Mouse (Mus musculus): ENCODE measurements around the gene Tada2a.

Tada2a gene

GRCm38 (mm10) chr11:84066071-84066481, 63.3 kb downstream of the Tada2a start:
- DNase-seq (ENCODE audit: extremely low read depth, low read depth, low spot score): no peak

- no peak for DNase-seq (ENCODE audit: extremely low read depth, low read depth, low spot score)
These were observed 65.7 kb downstream of the Tada2a start for GRCm38 (mm10) chr11:84063631-84064209.

- DNase-seq (ENCODE audit: extremely low read depth, low read depth, low spot score): no peak
These were observed 66.6 kb downstream of the Tada2a start for GRCm38 (mm10) chr11:84062805-84063204.

GRCm38 (mm10) chr11:84061881-84062280, 67.5 kb downstream of the Tada2a start:
- no peak for DNase-seq (ENCODE audit: extremely low read depth, low read depth, low spot score)

- DNase-seq (ENCODE audit: extremely low read depth, low read depth, low spot score): no peak
These were observed 68.8 kb downstream of the Tada2a start for GRCm38 (mm10) chr11:84060635-84061034.

GRCm38 (mm10) chr11:84059784-84060183, 69.6 kb downstream of the Tada2a start:
- no peak for DNase-seq (ENCODE audit: extremely low read depth, low read depth, low spot score)

GRCm38 (mm10) chr11:84057418-84057817, 72.0 kb downstream of the Tada2a start:
- DNase-seq (ENCODE audit: extremely low read depth, low read depth, low spot score): no peak

- DNase-seq (ENCODE audit: extremely low read depth, low read depth, low spot score): peak; percentile 95
These were observed 75.8 kb downstream of the Tada2a start for GRCm38 (mm10) chr11:84053524-84054163.

GRCm38 (mm10) chr11:84053055-84053454, 76.3 kb downstream of the Tada2a start:
- no peak for DNase-seq (ENCODE audit: extremely low read depth, low read depth, low spot score)

- no peak for DNase-seq (ENCODE audit: extremely low read depth, low read depth, low spot score)
These were observed 81.0 kb downstream of the Tada2a start for GRCm38 (mm10) chr11:84048411-84048810.

GRCm38 (mm10) chr11:84047270-84047669, 82.1 kb downstream of the Tada2a start:
- DNase-seq (ENCODE audit: extremely low read depth, low read depth, low spot score): no peak

- no peak for DNase-seq (ENCODE audit: extremely low read depth, low read depth, low spot score)
These were observed 84.4 kb downstream of the Tada2a start for GRCm38 (mm10) chr11:84044988-84045387.

- DNase-seq (ENCODE audit: extremely low read depth, low read depth, low spot score): no peak
These were observed 86.3 kb downstream of the Tada2a start for GRCm38 (mm10) chr11:84042808-84043762.

GRCm38 (mm10) chr11:84040621-84041020, 88.8 kb downstream of the Tada2a start:
- DNase-seq (ENCODE audit: extremely low read depth, low read depth, low spot score): no peak

- DNase-seq (ENCODE audit: extremely low read depth, low read depth, low spot score): no peak
These were observed 95.7 kb downstream of the Tada2a start for GRCm38 (mm10) chr11:84033671-84034070.

- no peak for DNase-seq (ENCODE audit: extremely low read depth, low read depth, low spot score)
These were observed 96.8 kb downstream of the Tada2a start for GRCm38 (mm10) chr11:84032559-84032958.

- DNase-seq (ENCODE audit: extremely low read depth, low read depth, low spot score): no peak
These were observed 97.4 kb downstream of the Tada2a start for GRCm38 (mm10) chr11:84031971-84032370.

All from fat pad, adult 2 months (tissue).